Mouse (Mus musculus) left cerebral cortex, postnatal 25 days (tissue): ENCODE results near the gene Lpar2. TPM values are rescaled to one million over a fixed set of nuclear protein-coding genes. Genes with fewer than 3 reads are reported as not detected.
A peak's percentile ranks its signal among the peaks of the same experiment; 100 is the strongest.

Experiments
- DNase-seq, 2 experiments: peaks; one replicate each; pipeline ENCODE4 v3.0.0; 2022; ENCODE audit warnings: low spot score in 2 of 2, mixed read lengths in 1 of 2
- intact Hi-C: fragments of 180-260 bp; cut with DNase I; formaldehyde crosslinking; loops from one replicate; pipeline ENCODE4 v1.15.1; 2025
- total RNA-seq, 2 experiments: library from RNA; stranded (reverse); gene quantifications; 2 replicates each; pipeline ENCODE4 v1.2.3; 2021

Lpar2 gene
- total RNA-seq: under 1 TPM; 0.48 to 0.60 TPM

DNA sequence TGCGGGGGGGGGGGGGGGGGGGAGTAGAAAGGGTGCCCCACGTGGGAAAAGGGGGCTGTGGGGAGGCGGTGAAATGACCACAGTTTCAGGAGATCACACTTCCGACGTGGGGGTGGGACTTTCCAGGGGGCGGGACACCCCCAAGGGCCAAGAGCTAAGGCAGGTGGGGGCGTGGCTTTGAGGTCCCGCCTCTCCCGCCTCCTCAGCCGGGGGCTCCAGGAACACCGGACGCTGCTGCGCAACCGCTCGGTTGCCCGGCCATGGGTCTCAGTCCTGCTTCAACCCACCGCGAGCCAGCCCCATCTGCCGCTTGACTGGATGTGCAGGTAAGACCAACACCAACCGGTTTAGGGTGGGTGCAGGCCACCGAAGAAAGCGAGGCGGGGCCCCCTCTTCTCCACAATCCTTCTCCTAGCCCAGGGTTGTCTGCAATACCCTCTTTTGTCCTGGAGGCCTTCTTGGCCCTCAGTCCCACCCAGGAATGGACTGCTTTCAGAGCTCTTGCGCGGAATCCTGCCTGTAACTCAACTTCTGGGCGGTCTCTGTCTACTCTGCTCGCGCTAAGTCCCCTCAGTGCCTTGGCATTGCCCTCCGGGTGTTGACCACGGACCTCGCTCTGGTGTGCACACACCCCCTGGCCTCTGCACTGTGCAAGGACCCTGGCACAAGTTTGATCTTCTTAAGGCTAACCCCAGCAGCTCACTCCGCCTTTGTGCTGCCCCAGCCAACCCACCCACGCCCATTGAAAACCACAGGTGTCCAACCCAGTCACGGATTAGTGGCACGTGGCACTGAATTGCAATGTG lies at the start of gene Lpar2:
Lpar2 (plus strand) TSS at position 44 of the 806 bp plus-strand sequence.
- intact Hi-C loops: no loop called here
- no peak for DNase-seq

DNA sequence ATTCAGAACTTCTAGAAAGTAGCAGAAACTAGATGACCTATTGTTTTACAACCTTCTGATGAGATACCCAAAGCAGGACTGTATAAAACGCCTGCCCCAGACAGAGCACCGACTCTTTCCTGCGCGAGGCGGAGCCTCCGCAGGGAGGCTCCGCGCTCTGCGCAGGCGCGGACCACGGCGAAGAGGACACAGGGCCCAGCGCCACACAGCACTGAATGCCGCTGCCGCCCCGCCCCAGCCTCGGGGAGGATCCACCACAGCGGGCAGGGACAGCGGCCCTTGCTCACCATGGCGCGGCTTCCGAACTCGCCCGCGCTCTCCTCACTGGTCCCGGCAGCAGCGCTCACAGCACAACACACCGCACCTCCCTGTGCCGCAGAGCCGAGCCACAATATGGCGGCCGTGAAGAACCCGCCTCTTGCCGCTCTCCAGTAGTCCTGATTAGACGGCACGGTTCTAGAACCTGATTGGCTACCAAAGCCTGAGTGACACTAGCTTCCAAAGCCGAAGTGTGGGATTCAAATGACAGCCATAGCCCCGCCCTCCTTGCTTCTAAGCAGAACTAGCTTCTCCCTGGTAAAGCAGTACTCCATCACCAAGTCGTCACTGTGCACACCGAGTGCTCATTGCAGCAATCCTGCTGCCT lies 47.6 kb upstream of the Lpar2 start, which contains the start of gene Gm20422:
Gm20422 (minus strand) TSS at position 384 of the 646 bp plus-strand sequence.
- intact Hi-C loops: no loop called here
- peak; percentile 91 to 97 for DNase-seq

DNA sequence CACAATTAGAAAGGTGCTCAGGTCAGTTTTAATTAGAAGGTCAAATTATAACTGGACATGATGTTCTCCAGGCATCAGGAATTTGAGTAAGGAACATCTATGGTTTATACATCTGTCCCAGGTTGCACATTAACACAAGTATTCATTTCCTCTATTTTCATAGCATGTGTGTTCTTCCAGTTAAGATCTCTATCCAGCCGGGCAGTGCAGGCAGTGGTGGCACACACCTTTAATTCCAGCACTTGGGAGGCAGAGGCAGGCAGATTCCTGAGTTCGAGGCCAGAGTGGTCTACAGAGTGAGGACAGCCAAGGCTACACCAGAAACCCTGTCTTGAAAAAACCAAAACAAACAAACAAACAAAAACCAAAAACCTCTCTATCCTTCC lies 47.1 kb upstream of the Lpar2 start:
- intact Hi-C loops: no loop called here
- no peak for DNase-seq

DNA sequence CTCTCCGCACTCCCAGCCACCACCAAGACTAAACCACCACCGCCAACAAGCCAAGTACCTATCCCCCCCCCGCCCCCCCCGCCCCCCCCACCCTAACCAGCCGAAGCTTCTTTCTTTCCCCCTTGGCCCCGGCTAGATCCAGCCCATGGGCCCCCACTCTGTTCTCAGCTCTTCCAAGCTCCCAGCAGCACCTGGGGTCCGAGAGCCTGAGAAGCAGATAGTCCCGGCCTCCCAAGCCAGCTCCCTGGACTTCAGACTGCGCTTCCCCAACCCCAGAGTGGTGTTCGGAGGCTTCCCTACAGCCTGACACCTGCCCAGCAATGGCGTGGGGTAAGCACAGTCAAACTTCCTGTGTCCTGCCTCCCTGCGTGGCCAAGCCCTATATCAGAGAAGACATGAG lies 45.1 kb upstream of the Lpar2 start:
- no peak for DNase-seq
- intact Hi-C loops: no loop called here

DNA sequence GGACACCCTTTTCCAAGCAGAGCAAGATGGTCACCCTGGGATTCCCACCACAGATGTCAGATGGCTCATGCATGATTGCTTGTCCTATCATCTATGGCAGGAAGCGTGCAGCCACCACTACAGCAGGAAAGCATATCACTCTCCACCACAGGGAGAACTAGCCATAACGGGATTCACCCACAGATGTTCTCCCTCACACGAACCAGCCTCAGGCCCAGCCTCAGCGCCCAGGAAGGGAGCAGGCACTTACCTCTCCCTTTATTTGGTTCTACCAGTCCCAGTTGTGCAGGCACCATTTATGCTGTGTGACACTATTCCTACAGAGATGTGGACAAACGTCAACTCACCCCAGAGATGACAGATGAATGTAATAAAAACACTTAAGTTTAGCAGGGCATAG lies 33.1 kb upstream of the Lpar2 start:
- no peak for DNase-seq
- intact Hi-C loops: no loop called here

DNA sequence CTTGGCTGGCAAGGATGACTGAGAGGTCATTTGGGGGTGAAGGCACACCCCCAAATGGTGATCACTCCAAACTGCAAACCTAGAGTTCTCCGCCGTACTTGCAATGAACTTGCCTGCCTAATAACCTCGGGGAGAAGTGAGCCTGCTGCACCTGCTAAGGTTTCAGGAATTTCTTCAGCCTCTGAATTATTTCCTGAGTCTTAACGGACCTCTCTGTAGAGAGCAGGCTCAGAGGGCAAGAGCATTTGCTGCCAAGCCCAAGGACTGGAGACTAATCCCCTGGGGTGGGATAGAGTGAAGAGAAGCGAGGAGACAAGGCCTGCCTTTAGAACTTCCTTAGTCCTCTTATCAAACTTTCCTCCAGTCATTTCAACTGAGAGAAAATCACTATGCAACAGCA lies 32.5 kb upstream of the Lpar2 start:
- DNase-seq: no peak
- intact Hi-C loops: no loop called here

DNA sequence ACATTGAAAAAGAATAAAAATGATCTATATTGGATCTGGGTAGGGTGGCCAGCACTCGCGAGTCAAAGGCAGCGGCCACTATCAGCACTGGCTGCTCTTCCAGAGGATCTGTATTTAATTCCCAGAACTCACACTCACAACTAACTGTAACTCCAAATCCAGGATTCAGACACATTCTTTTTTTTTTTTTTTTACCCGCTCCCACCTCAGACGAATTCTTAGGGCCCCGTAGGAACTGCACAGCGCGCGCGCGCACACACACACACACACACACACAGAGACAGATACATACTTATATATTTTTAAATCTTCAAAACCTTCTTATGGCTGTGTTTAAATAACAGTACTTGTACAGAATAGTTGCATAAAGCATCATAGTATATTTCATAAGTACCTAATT lies 31.9 kb upstream of the Lpar2 start:
- no peak for DNase-seq
- intact Hi-C loops: no loop called here

DNA sequence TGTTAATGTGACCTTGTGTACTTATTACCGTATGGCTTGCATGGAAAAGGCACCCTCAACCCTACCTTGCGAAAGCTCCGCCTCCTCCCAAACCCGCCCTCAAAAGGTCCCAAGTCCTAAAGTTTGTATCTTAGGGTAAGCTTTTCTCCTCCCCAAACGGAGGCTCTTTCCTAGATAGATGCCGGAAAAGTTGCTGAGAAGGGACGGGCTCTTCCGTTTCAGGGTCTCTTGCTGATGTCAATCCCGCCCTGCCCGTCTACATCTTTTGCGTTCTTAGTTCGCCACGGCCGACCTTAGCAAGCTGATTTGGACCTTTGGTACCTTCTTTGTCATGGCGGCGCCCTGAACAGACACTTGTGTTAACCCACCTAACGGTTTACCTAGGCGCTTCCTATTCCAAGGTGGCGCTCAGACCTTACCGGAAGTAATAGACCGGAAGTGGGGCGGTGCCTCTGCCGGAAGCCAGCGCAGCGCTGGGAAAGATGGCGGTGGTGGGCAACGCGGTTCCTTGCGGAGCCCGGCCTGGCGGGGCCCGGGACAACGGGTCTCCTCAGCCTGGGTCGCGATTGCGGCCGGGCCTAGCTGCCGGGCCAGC lies 31.4 kb upstream of the Lpar2 start, which contains the start of the genes Atp13a1 and Zfp866:
Atp13a1 (plus strand) TSS at position 391 of the 595 bp plus-strand sequence.
Zfp866 (minus strand) TSS at position 406 of the 595 bp plus-strand sequence.
- intact Hi-C loops: no loop called here
- DNase-seq: peak; percentile 90 to 91

DNA sequence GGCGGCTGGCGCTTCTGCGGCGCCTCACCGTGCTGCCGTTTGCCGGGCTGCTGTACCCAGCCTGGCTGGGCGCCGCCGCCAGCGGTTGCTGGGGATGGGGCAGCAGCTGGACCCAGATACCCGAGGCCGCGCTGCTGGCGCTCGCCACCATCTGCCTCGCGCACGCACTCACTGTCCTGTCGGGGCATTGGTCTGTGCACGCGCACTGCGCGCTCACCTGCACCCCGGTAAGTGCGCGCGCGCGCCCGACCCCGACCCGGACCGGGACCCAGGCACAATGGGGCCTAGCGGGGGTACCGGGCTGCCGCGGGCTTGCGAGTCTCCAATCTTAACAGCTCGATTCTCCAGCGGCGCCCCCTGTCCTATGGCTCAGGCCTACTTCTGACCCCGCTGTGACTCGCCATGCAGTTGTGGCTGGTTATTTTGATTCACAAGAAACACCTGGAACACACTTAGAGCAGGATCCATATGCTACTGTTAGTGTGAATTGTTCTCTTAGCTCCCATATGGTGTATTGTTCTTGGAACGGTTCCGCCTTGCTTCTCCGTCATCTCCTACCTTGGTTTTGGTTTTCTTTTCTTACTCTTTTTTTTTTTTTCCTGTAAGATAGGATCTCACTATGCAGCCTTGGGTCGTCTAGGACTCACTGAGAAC lies 30.7 kb upstream of the Lpar2 start:
- DNase-seq: peak in 1 of 2 experiments; percentile 39
- intact Hi-C loops: no loop called here

DNA sequence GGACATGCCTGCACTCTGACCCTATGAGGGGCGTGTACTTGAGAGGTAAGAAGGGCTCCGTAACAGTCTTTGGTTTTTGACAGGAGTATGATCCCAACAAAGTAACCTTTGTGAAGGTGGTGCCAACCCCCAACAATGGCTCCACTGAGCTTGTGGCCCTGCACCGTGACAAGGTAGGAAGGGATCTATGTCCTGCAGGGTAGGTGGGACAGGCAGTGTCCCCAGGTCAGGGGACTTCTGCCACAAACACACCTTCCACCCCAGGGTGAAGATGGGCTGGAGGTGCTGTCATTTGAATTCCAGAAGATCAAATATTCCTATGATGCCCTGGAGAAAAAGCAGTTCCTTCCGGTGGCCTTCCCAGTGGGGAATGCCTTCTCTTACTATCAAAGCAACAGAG lies 28.6 kb upstream of the Lpar2 start:
- DNase-seq: no peak

DNA sequence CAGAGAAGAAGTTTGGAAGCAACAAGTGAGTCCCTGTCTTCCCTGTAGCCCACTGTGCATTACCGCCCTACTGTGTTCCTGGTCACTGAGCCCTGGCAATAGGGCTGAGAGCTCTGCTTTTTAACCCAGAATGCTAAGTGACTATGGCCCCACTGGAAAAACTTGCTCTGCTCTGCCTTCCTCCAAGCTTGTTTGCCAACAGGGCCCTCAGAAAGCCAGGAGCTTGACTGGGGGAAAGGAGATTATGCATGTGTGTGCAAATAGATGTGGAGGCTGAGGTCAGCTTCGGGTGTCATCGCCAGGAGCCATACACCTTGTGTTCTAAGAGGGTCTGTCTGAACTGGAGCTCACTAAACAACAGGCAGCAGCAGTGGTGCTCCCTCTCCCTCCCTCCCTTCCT lies 28.1 kb upstream of the Lpar2 start:
- intact Hi-C loops: no loop called here
- no peak for DNase-seq

More for the DNA sequence above, 28.6 kb upstream of the Lpar2 start:
- intact Hi-C loops: no loop called here

DNA sequence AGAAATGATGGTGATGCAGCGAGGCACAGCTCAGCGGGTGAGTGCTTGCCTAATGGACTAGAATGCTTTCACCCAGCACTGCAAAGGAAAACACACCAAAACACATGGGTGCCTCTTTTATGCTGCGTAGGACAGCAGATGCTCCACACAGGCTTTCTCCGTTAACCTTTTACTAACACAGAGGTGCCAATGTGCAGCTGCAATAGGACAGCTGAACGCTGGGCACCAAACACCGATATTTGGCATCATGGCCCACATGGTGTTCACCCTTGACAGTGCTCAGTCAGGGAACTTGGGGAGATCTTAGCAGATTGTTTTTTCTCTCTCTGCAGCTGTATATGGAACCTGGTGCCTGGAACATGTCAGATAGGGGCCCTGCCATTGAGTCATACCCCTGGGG lies 27.3 kb upstream of the Lpar2 start:
- intact Hi-C loops: no loop called here
- DNase-seq: no peak

DNA sequence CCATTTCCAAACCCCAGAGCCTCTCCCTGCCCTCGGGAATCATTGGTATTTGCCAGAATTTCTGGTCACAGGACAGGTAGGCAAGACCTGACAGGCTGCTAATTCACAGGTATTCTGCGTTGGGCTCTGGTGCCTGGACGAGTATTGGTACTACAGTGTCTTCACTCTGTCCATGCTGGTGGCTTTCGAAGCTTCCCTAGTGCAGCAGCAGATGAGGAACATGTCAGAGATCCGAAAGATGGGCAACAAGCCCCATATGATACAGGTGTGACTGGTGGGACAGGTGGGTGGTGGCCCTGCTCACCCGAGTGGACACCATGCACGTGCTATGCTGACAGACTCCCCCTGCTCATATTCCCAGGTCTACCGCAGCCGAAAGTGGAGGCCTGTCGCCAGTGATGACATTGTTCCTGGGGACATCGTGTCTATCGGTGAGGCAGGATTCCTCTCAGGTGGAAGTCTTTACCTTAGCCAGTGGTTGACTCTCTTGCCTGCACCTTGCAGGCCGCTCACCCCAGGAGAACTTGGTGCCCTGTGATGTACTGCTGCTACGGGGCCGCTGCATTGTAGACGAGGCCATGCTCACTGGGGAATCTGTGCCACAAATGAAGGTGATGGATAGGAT lies 25.4 kb upstream of the Lpar2 start:
- intact Hi-C loops: no loop called here
- no peak for DNase-seq

DNA sequence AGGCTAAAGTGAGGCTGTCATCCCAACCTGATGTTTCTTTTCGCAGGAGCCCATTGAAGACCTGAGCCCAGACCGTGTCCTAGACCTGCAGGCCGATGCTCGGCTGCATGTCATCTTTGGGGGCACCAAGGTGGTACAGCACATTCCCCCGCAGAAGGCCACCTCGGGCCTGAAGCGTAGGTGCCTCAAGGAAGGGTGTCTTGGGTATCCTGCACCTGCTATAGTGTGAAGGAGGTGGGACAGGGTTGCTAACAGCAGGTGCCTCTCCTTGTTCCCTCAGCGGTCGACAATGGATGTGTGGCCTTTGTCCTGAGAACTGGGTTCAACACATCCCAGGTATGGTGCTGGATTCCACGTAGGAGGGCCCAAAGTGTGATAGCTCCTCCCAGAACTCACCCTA lies 24.6 kb upstream of the Lpar2 start:
- intact Hi-C loops: no loop called here
- no peak for DNase-seq

DNA sequence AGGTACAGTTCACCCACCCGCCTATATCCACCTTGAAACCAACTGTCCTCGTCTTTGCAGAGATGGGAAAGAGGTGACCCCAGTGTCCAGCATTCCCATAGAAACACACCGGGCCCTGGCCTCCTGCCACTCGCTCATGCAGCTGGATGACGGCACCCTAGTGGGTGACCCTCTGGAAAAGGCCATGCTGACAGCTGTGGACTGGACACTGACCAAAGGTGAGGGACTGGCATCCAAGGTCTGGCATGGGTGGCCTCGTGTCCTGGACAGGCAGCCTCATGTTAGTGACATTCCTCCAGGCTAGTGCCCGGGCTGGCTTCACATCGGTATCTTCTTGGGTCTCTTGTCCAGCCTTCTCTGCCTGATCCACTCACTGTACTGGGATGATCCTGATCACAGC lies 23.0 kb upstream of the Lpar2 start:
- intact Hi-C loops: no loop called here
- no peak for DNase-seq

DNA sequence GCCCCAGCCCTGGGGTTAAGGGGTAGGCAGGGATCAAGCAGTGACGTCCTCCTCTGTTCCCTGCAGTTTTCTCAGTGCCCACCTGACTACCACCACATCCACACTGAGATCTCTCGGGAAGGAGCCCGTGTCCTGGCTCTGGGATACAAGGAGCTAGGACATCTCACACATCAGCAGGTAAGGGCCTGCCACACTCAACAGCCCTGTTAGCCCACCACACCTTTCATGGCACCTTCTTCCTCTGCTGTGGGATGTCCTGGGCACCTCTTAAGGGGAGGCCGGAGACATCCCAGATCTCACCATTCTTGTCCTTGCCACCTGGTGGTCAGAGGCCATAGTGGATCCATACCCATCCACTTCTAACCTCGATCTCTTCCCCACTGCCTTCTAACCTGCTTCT lies 22.3 kb upstream of the Lpar2 start:
- intact Hi-C loops: no loop called here
- DNase-seq: no peak

DNA sequence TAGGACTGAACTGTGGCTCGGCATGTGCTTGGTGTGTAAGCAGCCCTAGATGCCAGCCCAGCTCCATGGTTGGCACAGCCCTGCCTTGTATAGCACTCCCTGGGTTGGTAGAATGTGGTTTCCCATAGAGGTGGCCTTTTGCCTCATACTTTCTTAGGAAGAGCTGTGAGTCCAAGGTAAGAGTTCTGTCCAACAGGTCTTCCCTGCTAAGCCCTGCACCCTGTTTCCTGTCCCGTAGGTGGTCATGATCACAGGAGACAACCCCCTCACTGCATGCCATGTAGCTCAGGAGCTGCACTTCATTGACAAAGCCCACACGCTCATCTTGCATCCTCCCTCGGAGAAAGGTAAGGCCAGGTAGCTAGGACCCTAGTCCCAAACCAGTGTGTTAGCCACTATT lies 20.4 kb upstream of the Lpar2 start:
- intact Hi-C loops: no loop called here
- DNase-seq: no peak

DNA sequence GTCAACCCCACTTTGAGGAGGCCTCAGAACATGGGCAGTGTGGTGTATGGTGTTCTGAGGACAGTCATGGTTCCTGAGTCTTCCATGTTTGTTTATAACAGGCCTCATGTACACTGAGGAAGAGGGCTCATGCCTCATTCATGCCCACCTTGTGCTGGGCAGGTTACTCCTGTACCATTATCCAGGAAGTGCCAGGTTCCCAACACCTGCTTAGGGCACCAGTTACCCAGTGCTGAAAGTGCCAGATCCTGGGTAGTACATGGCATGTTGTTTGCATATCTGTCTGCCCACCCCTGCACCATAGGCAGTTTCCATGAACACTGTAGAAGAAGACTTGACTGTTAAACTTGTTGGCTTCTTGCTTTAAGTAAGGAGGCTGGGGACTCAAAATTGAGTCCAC lies 20.0 kb upstream of the Lpar2 start:
- intact Hi-C loops: no loop called here
- DNase-seq: no peak

DNA sequence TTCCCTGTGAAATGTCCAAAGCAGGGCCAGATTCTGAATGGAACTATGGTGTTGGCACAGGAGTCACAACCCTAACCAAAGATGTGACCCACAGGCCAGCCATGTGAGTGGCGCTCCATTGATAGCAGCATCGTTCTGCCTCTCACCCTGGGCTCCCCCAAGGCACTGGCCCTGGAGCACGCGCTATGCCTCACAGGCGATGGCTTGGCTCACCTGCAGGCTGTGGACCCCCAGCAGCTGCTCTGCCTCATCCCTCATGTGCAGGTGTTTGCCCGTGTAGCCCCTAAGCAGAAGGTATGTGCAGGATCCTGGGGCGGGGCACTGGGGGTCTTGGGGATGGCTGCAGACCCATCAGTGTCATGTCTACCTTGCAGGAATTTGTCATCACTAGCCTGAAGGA lies 18.9 kb upstream of the Lpar2 start:
- intact Hi-C loops: no loop called here
- DNase-seq: no peak

DNA sequence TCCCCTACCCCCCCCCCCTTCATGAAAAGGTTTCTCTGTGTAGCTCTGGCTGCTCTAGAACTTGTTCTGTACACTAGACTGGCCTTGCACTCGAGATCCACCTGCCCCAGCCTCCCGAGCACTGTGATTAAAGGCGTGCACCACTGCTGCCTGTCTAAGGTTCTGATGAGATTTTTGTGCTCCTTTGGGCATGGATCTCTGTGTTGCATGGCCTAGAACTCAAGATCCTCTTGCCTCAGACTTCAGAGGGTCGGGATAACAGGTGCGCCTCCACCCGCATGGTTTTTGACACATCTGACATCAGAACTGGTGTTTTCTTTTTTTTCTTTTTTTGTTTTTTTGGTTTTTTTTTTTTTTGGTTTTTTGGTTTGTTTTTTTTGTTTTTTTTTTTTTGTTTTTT lies 17.7 kb upstream of the Lpar2 start:
- DNase-seq: no peak
- intact Hi-C loops: no loop called here
